In genomic region chr8:81012699-81013098, GRCm38 (mm10) we compare ENCODE assay signal across 7 mouse cellular contexts. TPM values are rescaled to one million over a fixed set of nuclear protein-coding genes. Genes with fewer than 3 reads are reported as not detected.
DNase-seq lines count a peak whose midpoint lies in the region; ATAC-seq and TF ChIP-seq lines count a peak whose summit lies in the region.

No protein-coding gene starts in this region.

- H3K36me3 ChIP-seq in neural tube, embryonic 11.5 days (ENCODE audit: control insufficient read depth, insufficient read depth, low read length): no peaks in the 10 kb centered on the region
- peaks cover 18% of the 10 kb centered on the region for H3K36me3 ChIP-seq in forebrain, embryonic 12.5 days (replicated peaks)
- peaks cover 2% of the 10 kb centered on the region; the same call in 1 of the 2 replicates for H3K36me3 ChIP-seq in liver, embryonic 11.5 days (ENCODE audit: control insufficient read depth, insufficient read depth, low read length)
- H3K36me3 ChIP-seq in thymus, adult 2 months (ENCODE audit: control insufficient read depth, insufficient read depth, low read length): peaks cover 9% of the 10 kb centered on the region

- peaks cover 13% of the 10 kb centered on the region for H3K4me1 ChIP-seq in neural tube, embryonic 11.5 days (ENCODE audit: control insufficient read depth, insufficient read depth, low read length)
- peaks cover 30% of the 10 kb centered on the region for H3K4me1 ChIP-seq in forebrain, embryonic 12.5 days
- H3K4me1 ChIP-seq in liver, embryonic 11.5 days (replicated peaks; ENCODE audit: control insufficient read depth, insufficient read depth, low read length): peaks cover 15% of the 10 kb centered on the region
- H3K4me1 ChIP-seq in thymus, adult 2 months (replicated peaks; ENCODE audit: control insufficient read depth, insufficient read depth, low read length): peaks cover 2% of the 10 kb centered on the region; the same call in 1 of the 2 replicates

- no peak for ATAC-seq in neural tube, embryonic 11.5 days (ENCODE audit: insufficient read depth, low FRiP score, low TSS enrichment)
- ATAC-seq in forebrain, embryonic 12.5 days (ENCODE audit: low FRiP score): no peak
- ATAC-seq in liver, embryonic 11.5 days (replicated peaks; ENCODE audit: low FRiP score): no peak

- peak overlapping the region; percentile 96 for H3K4me3 ChIP-seq in neural tube, embryonic 11.5 days (ENCODE audit: low read depth, low read length)
- H3K4me3 ChIP-seq in forebrain, embryonic 12.5 days (replicated peaks): peak overlapping the region; percentile 81
- H3K4me3 ChIP-seq in liver, embryonic 11.5 days (ENCODE audit: low read depth, low read length): peak overlapping the region; percentile 98
- H3K4me3 ChIP-seq in thymus, adult 2 months (ENCODE audit: control insufficient read depth, insufficient read depth, low read length): no peak overlapping the region

- no peak for DNase-seq in neural tube, embryonic 11.5 days (ENCODE audit: low spot score)
- DNase-seq in neural tube, embryonic 10.5 days (ENCODE audit: extremely low spot score, low spot score): no peak
- DNase-seq in liver, embryonic 11.5 days (ENCODE audit: low spot score): no peak
- DNase-seq in thymus, adult 2 months: no peak
- DNase-seq in gastrocnemius, postnatal 4 days (ENCODE audit: low spot score in 2 of 2): no peak
- DNase-seq in spleen, adult 18-20 months: no peak

- H3K27me3 ChIP-seq in neural tube, embryonic 11.5 days (ENCODE audit: control insufficient read depth, insufficient read depth, low read length): no peaks in the 10 kb centered on the region
- H3K27me3 ChIP-seq in forebrain, embryonic 12.5 days: no peaks in the 10 kb centered on the region
- no peaks in the 10 kb centered on the region for H3K27me3 ChIP-seq in liver, embryonic 11.5 days (replicated peaks; ENCODE audit: control insufficient read depth, insufficient read depth, low read length)
- H3K27me3 ChIP-seq in thymus, adult 2 months (ENCODE audit: control insufficient read depth, insufficient read depth, low read length): no peaks in the 10 kb centered on the region

- H3K9ac ChIP-seq in neural tube, embryonic 11.5 days (ENCODE audit: low read length): no peak overlapping the region
- H3K9ac ChIP-seq in forebrain, embryonic 12.5 days: peak overlapping the region; percentile 36; the same call in 1 of the 2 replicates
- H3K9ac ChIP-seq in liver, embryonic 11.5 days (ENCODE audit: low read depth, low read length): peak overlapping the region; percentile 92

- no peak overlapping the region for H3K27ac ChIP-seq in neural tube, embryonic 11.5 days (ENCODE audit: low read depth, low read length)
- no peak overlapping the region for H3K27ac ChIP-seq in forebrain, embryonic 12.5 days
- no peak overlapping the region for H3K27ac ChIP-seq in liver, embryonic 11.5 days (ENCODE audit: low read depth, low read length)
- no peak overlapping the region; the same call in 1 of the 2 replicates for H3K27ac ChIP-seq in thymus, adult 2 months (ENCODE audit: control insufficient read depth, insufficient read depth, low read length)

- H3K9me3 ChIP-seq in neural tube, embryonic 11.5 days (ENCODE audit: control insufficient read depth, low read length): no peaks in the 10 kb centered on the region
- H3K9me3 ChIP-seq in forebrain, embryonic 12.5 days: no peaks in the 10 kb centered on the region
- H3K9me3 ChIP-seq in liver, embryonic 11.5 days (ENCODE audit: control insufficient read depth, low read length): no peaks in the 10 kb centered on the region

- no peak for TF ChIP-seq CTCF in thymus, adult 2 months (IDR thresholded peaks at IDR 0.05; ENCODE audit: borderline replicate concordance, control insufficient read depth, extremely low read depth, insufficient read depth, low read length, poor library complexity)

- no peak for TF ChIP-seq POLR2A in thymus, adult 2 months (IDR thresholded peaks at IDR 0.05; ENCODE audit: control insufficient read depth, extremely low read depth, insufficient read depth, low read length, poor library complexity)

- WGBS in neural tube, embryonic 11.5 days: 86% methylated on average over 2 of the region's 2 CpGs
- 92% methylated on average over 2 of the region's 2 CpGs for WGBS in forebrain, embryonic 12.5 days
- WGBS in liver, embryonic 11.5 days: 55% methylated on average over 2 of the region's 2 CpGs
- 28% methylated on average over 2 of the region's 2 CpGs for WGBS in thymus, adult 2 months

- peak overlapping the region; percentile 96 for H3K4me2 ChIP-seq in neural tube, embryonic 11.5 days (ENCODE audit: low read depth)
- peak overlapping the region; percentile 98 for H3K4me2 ChIP-seq in forebrain, embryonic 12.5 days
- peak overlapping the region; percentile 89 for H3K4me2 ChIP-seq in liver, embryonic 11.5 days

RNA-seq across cellular contexts. Expression of gene Usp38, which starts 2.0 kb away (rescaled TPM):
- polyA plus RNA-seq in neural tube, embryonic 11.5 days (2014; fragmentation: Nextera tagmentation; extraction: Ambion mirVana): 29.8 and 32.0 TPM in 2 replicates
- polyA plus RNA-seq in forebrain, embryonic 12.5 days (2016; fragmentation: Nextera tagmentation; extraction: Ambion mirVana): 30.3 and 32.8 TPM in 2 replicates
- 22.3 and 28.1 TPM in 2 replicates for polyA plus RNA-seq in liver, embryonic 11.5 days (2014; fragmentation: Nextera tagmentation; extraction: Ambion mirVana)
- 23.7 and 29.6 TPM in 2 replicates for polyA plus RNA-seq in thymus, adult 2 months (2012; rRNA removed)
- 10 to 100 TPM; 22.7 to 24.2 TPM for total RNA-seq in gastrocnemius, postnatal 4 days (2021)
